Mouse (Mus musculus) lung, adult 10 weeks (tissue): ENCODE results near the gene Olfr473. TPM values are rescaled to one million over a fixed set of nuclear protein-coding genes. Genes with fewer than 3 reads are reported as not detected.

Source experiments
- polyA plus RNA-seq: library from polyadenylated mRNA; stranded (reverse); fragments of 350-450 nt; fragmentation: Illumina TruSeq; extraction: RNeasy Lipid Tissue Mini Kit (QIAGEN cat#74804); gene quantifications from one replicate; pipeline ENCODE4 v1.2.3, GENCODE M21; 2014; ENCODE audit warnings: low read depth, low replicate concordance; ENCODE audit not compliant: insufficient read depth

Olfr473 gene
- not detected for polyA plus RNA-seq

DNA sequence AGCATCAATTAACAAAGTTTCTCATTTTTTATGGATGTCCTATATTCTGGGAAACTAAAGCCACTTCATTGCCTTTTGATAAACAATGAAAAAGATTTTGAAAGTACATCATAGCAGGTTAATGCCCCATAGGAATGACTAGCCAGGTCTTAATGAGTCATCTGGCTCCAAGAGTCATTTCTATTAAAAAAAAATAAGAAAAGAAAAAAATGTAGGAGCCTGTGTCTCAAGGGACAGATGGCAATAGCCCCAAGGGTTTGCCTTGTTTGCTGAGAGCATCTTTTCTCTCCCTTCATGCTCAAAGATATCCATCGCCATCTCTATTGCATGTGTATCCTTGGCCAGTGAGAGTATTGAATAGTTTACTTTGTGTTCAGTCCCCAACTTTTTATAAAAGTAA lies at the start of gene Olfr473:
Olfr473 (plus strand) TSS at position 301 of the 400 bp plus-strand sequence.

GRCm38 (mm10) chr7:107897602-107898001 lies 32.6 kb upstream of the Olfr473 start, which contains the start of gene Olfr472:
TSS of gene Olfr472 (plus strand) at chr7:107897902.

DNA sequence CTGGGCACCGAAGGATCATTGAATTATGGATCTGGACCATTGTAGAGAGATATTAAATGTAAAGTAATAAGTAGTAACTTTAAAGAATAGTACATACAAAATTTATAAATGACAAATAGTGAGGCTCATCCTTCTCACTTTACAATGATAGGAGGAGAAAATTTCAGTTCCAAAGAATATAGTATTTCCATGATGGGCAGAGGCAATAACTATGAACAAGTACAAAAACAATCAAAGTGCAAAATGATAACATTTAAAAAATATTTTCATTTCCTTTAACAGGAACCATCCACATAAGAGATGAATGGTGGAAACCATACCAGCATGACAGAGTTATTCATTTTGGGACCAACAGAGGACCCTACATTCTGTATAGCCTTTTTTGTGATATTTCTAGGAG lies 24.1 kb downstream of the Olfr473 start, which contains the start of gene Olfr474:
Olfr474 (plus strand) TSS at position 301 of the 400 bp plus-strand sequence.

DNA sequence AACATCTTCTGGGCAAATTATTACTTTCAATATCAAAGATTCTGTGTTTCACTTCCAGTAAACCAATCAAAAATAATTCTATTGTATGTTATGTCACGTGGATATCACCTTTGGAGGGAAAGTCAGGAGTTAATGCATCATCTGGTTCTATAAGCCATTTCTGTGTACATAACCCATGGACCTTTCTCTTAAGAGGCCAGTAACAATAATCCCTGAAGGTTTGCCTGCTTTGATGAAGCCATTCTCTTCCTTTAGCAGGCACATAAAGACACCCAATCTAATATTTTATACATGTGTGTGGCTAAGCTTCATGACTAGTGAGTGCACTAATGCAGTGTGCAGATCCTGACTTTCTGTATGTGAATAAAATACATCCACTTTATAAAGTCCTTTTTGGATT lies 34.3 kb downstream of the Olfr473 start, which contains the start of gene Olfr476:
Olfr476 (plus strand) TSS at position 301 of the 400 bp plus-strand sequence.

Other genes with a start within 250 kb of the Olfr473 start
- not detected for gene Cyb5r2, start 172.4 kb upstream of the Olfr473 start, polyA plus RNA-seq
- not detected for gene Ovch2, start 129.2 kb upstream of the Olfr473 start, polyA plus RNA-seq
- not detected for gene Olfr467, start 118.2 kb upstream of the Olfr473 start, polyA plus RNA-seq
- not detected for gene Olfr469, start 104.9 kb upstream of the Olfr473 start, polyA plus RNA-seq
- not detected for gene Olfr470, start 83.0 kb upstream of the Olfr473 start, polyA plus RNA-seq
- gene Olfr472, start 32.5 kb upstream of the Olfr473 start, polyA plus RNA-seq = not detected
- gene Olfr474, start 24.2 kb downstream of the Olfr473 start, polyA plus RNA-seq = not detected
- not detected for gene Olfr476, start 34.4 kb downstream of the Olfr473 start, polyA plus RNA-seq
- not detected for gene Olfr477, start 56.2 kb downstream of the Olfr473 start, polyA plus RNA-seq
- not detected for gene Olfr478, start 103.5 kb downstream of the Olfr473 start, polyA plus RNA-seq
- not detected for gene Olfr479, start 120.2 kb downstream of the Olfr473 start, polyA plus RNA-seq
- not detected for gene Olfr480, start 136.9 kb downstream of the Olfr473 start, polyA plus RNA-seq
- not detected for gene Olfr481, start 149.4 kb downstream of the Olfr473 start, polyA plus RNA-seq
- not detected for gene Olfr482, start 167.1 kb downstream of the Olfr473 start, polyA plus RNA-seq
- gene Olfr483, start 170.4 kb downstream of the Olfr473 start, polyA plus RNA-seq = not detected
- gene Olfr484, start 197.0 kb downstream of the Olfr473 start, polyA plus RNA-seq = not detected
- gene Olfr485, start 229.4 kb downstream of the Olfr473 start, polyA plus RNA-seq = not detected
- not detected for gene Olfr486, start 242.3 kb downstream of the Olfr473 start, polyA plus RNA-seq